Mouse (Mus musculus): Measurements from ENCODE around the gene Stom.

Gene Stom

GRCm38 (mm10) chr2:35273536-35273935, 63.2 kb downstream of the Stom start:
- DNase-seq (ENCODE audit: low read depth, low spot score), result no peak

GRCm38 (mm10) chr2:35272881-35273280, 63.9 kb downstream of the Stom start:
- peak; percentile 45 for DNase-seq (ENCODE audit: low read depth, low spot score)

- no peak for DNase-seq (ENCODE audit: low read depth, low spot score)
Observed at GRCm38 (mm10) chr2:35271817-35272216, 65.0 kb downstream of the Stom start.

- peak; percentile 84 for DNase-seq (ENCODE audit: low read depth, low spot score)
Observed at GRCm38 (mm10) chr2:35270531-35270984, 66.2 kb downstream of the Stom start.

- DNase-seq (ENCODE audit: low read depth, low spot score), result no peak
Observed at GRCm38 (mm10) chr2:35269716-35270260, 67.0 kb downstream of the Stom start.

GRCm38 (mm10) chr2:35269136-35269535, 67.6 kb downstream of the Stom start:
- DNase-seq (ENCODE audit: low read depth, low spot score), result peak; percentile 29

GRCm38 (mm10) chr2:35267876-35268566, 68.8 kb downstream of the Stom start:
- DNase-seq (ENCODE audit: low read depth, low spot score), result no peak

GRCm38 (mm10) chr2:35267156-35267875, 69.5 kb downstream of the Stom start:
- no peak for DNase-seq (ENCODE audit: low read depth, low spot score)

- no peak for DNase-seq (ENCODE audit: low read depth, low spot score)
Observed at GRCm38 (mm10) chr2:35266251-35266905, 70.4 kb downstream of the Stom start.

- DNase-seq (ENCODE audit: low read depth, low spot score), result no peak
Observed at GRCm38 (mm10) chr2:35265775-35266174, 71.0 kb downstream of the Stom start.

- peak; percentile 81 for DNase-seq (ENCODE audit: low read depth, low spot score)
Observed at GRCm38 (mm10) chr2:35265296-35265695, 71.5 kb downstream of the Stom start.

GRCm38 (mm10) chr2:35264095-35264494, 72.7 kb downstream of the Stom start:
- DNase-seq (ENCODE audit: low read depth, low spot score), result no peak
